Mouse (Mus musculus) thymus, adult 18-20 months (tissue): Measurements from ENCODE around the gene Nfe2l1.

Experiments used
- DNase-seq, 2 experiments: peaks; one replicate each; pipeline ENCODE4 v3.0.0; 2022; ENCODE audit warnings: mixed read lengths in 2 of 2

Nfe2l1 gene

DNA sequence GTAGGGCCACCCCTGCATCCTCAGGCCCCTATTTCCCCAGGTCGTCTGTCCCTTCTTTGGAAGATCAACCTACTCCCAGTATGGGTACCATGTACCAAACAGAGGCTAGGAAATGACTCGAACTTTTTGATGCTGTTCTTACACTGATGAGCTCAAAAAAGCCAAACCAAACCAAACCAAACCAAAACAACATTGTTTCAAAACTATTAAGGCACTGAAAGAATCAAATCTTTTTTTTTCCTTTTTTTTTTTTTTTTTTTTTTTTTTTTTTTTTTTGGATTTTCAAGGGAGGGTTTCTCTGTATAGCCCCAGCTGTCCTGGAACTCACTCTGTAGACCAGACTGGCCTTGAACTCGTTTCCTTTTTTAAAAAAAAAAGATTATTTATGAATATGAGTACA is 13.9 kb upstream of the Nfe2l1 start:
- DNase-seq = no peak

DNA sequence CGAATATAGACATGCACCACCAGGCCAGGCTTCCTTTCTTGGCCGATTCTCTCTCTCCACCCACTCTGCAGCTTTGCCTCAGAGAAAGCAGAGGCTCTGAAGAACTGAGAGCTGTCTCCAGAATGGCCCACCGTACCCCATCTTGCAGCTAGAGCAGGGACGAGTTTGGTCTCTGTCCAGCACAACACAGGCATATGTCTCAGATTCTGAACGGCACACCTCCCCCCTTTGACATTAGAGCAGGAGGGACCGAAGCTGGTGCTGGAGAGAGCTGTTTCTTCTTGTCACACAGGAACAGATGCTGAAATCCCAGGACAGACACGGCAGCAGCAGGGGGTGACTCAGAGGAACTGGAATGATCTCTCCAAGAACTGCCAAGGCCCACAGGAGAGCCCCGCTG is 10.5 kb upstream of the Nfe2l1 start:
- DNase-seq = no peak

DNA sequence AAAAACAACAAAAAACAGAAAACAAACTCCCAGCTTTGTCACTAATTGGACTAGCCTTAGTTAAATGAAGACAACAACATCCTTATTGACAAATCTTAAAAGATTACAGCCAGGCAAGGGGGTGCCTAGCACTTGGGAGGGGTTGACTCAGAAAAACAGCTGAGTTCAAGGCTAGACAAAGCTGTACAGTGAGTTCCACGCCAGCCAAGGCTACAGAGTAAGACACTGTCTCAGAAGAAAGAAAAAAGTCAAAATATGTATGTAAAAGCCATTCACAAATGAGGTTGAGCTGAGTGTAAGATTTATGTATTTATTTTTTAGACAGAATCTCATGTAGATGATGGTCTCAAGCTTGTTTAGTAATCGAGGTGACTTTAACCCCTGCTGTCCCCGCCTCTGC is 10.1 kb upstream of the Nfe2l1 start:
- no peak for DNase-seq

DNA sequence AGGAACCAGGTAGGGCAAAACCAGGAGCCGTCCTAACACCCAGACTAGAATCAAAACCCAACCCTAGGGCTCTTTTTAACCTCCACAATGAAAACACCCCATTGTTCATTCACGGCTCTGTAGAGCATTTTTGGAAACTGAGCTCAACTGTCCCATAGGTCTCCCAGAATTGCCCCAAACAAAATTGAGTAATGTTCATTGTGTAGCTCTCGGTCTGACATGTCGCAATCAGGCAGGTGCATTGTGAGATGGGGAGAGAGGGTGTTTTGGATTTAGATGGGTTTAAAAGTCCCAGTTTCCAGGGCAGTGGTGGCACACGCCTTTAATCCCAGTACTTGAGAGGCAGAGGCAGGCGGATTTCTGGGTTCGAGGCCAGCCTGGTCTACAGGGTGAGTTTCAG is 9.7 kb upstream of the Nfe2l1 start:
- no peak for DNase-seq

DNA sequence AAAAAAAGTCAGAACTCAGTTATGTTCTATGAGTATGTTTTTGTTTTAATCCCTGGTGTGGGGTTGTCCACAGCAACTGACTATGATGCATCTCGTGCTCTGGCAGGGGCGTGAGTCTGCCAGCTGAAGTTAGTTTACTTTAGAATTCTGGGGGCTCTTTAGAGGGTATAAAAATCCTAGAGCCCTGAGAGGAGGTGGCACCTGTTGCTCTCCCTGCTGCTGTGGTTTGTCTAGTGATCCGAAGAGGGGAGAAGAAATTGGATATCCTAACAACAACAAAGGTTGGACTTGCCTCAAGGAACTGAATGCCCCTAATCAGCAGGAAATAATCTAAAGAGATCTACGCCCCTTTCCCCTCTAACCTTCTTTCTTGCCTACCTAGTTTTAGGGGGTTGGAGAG is 8.6 kb upstream of the Nfe2l1 start:
- DNase-seq = no peak

DNA sequence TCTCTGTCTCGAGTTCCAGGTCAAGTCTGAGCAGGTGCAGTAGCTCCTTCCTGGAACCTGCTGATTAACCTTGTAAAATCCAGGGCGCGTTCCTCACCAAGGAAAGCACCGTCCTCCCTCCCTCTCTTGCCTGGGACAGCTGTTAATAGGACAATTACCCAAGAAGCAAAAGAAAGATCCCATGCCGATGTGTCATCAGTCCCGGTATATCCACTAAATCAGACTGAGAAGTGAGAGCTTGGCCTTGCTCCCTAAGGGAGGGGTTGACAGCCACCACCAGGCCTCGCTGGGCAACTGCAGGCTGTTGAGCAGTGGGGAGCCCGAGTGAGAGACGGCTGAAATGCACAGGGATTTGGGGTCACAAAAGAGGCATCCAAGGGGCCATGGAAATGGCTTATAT is 7.5 kb upstream of the Nfe2l1 start:
- no peak for DNase-seq

DNA sequence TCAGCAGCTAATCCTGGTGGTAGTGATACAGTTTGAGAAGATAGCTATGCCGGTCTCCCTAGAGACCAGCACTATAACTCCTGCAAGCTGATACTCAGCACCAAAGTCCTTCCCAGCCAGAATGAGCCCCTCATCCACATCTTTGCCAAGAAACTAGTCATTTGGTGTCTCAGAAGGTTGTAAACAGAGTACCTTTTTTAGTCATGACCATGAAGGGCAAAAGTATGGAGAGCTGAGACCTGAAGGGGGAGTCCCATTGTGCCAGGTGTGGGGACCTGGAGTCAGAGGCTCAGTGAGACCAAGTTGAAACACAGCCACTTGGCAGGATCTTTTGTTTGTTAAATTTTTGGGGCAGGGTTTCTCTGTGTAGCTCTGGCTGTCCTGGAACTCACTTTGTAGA is 4.4 kb upstream of the Nfe2l1 start:
- no peak for DNase-seq

DNA sequence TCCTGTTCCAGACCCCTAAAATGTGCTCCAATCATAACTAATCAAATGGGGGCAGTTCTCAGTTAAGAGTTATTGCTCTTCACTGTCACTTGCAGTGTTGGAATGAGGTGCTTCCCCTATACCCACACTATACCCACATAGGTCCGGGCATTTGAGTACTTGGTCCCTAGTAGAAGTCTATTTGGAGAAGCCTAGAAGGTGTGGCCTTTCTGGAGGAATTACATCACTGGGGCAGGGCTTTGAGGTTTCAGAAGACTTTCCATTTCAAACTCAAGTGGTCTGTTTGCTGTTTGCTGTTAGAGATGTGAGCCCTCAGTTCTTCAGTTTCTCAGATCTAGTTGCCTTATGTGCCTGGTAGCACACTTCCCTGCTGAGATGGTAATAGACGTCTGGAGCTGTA is 3.2 kb upstream of the Nfe2l1 start:
- no peak for DNase-seq

DNA sequence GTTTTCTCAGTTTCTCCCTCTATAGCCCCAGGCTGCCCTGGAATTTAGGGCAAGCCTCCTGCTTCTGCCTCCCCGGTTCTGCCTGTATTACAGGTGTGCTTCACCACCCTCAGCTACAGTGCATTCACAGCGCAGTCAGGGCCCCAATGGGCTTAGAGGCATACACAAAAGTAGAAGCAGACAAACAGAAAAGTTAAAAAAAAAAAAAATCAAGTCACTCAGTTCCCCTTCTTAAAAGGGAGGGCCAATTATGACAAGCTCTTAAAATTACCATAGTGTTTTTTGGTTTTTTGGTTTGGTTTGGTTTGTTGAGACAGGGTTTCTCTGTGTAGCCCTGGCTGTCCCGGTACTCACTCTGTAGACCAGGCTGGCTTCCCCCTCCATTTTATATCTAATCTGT is 2.8 kb upstream of the Nfe2l1 start:
- no peak for DNase-seq

DNA sequence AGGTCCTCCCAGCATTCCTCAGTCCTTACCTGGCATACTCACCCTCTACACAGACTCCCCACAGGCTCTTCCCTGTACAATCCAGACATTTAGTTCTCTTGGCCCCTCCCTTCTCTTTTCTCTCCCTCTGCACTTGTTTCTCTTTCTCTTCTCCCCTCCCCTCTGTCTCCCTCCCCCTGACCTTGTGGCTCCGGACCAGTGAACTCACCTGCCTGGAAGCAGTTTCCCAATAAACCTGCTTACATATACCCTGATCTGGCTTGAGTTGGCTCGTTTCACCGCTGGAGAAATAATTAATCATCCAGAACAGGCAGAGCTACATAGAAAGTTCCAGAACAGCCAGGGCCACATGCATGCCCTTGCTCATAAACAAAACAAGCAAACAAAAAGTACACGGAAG is 1.7 kb upstream of the Nfe2l1 start:
- DNase-seq = no peak

DNA sequence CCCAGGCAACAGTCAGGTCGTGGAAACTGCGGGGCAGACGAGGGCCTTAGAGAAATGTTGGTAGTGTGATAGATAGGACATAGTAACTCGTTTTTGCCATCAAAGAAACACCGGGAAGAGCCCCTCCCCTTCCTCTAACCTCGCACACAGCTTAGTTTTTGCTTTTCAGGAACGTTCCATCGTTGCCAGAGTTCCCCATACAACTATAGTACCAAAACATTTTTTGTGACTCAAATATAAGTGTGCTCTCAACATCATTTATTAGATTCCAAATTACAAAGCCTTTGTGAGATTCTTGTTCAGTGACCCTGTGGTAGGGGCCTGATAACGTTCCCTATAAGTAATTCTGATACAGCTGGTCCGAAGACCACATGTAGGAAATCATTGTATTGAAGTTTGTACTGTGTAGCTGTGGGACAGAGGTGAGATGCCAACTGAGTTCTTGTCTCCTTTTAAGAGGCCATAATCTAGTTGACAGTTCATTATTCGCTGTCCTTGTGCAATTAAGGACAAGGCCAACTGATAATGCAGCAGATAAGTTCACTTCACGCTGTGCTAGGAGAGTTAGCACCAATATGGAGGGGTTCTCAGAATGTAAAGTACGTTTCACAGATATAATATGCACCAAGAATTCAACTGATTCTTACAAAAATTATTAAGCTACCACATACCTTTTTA is 910 bp upstream of the Nfe2l1 start:
- DNase-seq = no peak

DNA sequence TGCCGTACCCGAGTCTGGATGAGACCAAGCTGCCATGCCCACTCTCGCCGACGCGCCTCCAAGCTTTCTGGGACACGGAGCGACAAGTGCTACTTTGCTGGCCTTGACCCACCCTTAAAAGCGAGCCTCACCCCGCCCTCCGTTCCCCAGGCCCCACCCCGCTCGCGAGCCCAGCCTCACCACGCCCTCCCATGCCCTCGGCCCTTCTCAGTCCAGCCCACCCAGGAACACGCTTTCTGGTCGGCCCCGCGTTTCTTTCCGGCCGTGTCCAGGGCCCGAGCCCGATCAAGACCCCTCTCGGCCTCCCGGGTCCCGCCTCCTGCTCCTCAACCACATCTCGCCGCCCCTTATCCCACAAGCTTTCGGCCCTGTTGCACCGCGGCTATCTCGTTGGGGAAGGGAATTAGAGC is 360 bp downstream of the Nfe2l1 start:
- DNase-seq = peak; percentile 64 to 73

DNA sequence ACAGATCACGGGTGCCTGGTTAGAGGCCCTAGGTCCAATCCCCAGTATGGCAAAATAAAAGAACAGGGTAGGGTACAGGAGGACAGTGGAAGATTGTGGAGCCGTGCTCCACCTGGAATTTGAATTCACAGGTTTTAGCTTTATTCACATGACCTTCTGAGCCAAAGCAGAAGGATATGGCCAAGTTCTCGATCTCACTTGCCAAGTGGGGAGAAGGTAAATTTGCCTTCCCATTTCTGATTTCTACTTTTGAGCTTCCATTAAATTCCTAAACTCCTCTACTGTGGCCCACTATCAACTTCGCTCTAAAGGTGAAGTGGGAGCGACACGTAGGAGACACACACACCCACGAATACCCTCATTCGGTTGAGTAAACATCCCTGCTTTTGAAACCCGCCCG is 887 bp downstream of the Nfe2l1 start:
- no peak for DNase-seq

DNA sequence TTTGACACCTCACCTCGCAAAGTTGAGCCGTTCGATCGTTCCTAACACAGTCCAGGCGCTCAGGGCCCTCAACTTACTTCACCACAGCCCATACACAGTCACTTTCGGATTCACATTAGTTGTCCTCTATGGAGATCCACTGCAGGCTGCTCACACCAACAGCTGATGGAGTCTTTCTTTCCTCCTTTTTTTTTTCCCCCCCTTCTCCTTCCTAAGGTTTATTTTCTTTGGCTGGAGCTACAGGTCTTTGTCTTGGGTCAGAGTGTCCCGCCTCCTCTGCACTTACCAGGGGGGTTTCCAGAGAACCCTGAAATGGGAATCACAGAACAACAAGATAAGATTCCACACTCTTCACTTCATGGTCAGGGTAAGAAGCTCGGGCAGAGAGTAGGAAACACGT is 1.9 kb downstream of the Nfe2l1 start:
- DNase-seq = no peak

DNA sequence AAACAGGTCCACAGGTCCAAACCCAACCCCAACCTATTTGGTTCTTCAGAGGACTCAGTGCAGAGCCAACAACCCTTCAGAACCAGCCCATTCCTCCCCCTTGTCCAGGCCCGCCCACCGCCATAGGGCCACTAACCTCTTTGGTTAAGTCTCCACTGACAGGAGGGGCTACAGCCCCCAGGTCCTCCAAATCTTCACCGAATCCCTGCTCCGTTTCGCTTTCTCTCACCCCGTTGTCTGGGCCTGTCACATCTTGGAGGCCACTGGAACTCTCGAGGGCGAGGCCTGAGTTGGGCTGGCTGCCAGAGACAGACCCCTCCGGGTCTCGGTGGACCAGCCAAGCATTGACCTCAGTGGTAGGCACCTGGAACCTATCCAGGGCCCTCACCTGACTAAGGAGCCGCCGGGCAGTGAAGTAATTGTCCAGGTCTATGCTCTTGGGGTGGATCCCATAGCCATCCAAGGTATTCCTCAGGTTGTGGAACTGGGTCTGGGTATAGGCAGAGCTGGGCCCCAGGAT is 2.6 kb downstream of the Nfe2l1 start:
- no peak for DNase-seq

DNA sequence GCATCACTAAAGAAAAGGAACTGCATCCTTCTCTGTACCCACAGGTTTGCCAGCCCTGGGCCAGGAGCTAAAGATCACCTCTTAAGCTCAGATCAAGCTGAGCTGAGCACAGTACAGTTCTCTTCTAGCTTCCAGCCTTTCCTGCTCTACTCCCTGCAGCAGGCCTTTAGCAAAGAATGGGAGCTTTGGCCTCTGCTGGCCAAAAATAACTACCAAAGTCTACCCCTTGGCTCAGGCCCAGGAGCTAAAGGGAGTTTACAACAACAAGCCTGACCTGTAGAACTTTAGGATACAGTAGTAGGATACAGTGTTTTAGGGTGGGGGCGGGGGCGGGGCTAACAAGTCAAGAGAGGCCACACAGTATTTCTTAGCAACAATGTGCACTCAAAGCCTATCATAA is 3.3 kb downstream of the Nfe2l1 start:
- no peak for DNase-seq

DNA sequence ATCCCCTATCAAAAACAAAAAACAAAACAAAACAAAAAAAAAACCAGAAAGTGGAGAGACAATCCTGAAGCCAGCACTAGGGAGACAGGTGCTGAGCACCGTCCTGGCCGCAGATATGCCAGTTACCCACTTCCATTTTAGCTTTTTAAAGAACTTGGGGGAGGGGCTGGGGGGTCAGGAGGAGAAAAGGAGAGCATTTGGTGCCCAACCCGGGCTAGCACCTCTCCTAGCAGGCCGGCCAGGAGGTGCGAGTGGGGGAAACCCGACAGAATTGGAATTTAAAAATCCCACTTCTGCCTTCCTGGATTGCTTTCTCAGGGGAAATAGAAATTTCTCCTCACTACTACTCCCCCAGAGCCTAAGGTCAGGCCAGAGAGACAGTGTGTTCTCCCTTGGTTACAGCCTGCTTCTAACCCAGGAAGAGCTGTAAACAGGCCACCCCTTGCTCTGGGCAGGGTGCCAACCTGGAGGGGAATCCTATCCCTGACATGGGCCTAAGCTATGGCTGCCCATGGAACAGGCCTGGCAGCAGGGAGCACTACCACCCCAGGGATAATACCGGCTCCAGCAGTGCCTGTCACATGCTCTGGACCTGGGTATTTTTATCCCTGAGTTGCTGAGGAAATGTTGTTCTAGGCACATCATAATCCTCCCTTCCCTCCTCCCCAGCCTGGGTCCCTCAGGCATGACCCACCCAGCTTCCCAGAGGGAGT is 4.8 kb downstream of the Nfe2l1 start:
- peak in 1 of 2 experiments; percentile 19 for DNase-seq

DNA sequence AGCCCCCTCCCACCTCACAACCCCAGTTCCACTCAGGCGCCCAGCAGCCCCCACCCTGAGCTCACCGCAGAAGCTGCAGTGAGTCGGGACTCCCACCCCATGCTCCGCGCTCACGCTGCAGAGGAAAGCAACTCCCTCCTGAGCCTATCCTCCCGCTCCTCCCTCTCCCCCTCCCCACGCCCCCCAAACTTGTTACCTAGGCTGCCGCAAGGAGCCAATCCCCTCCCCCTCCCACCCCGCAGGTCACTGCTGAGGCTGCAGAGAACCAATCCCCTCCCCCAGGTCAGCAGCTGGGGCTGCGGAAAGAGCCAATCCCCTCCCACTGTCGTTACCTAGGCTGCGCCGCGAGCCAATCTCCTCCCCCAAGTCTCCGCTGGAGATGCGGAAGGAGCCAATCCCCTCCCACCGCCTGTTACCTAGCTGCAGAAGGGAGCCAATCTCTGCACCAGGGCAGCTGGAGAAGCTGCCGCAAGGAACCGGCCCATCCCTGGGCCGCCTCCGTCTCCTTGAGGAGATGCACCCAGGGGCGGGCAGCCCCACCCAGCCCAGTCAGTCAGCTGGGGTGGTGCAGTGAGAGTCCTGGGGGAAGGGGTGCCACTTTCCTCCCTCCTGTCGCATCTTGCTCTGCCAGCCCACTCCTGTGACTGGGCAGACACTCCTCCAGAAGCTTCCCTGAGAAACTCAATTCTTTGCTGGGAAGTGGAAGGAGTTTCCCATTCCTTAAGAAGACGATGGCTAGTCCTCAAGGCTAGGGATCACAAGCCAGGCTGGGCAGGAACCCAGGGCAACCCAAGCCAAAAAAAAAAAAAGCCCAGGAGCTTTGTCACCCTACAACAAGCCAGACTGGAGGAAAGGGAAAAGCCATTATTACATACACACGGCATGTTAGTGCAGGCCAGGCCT is 5.6 kb downstream of the Nfe2l1 start:
- peak; percentile 88 to 92 for DNase-seq

DNA sequence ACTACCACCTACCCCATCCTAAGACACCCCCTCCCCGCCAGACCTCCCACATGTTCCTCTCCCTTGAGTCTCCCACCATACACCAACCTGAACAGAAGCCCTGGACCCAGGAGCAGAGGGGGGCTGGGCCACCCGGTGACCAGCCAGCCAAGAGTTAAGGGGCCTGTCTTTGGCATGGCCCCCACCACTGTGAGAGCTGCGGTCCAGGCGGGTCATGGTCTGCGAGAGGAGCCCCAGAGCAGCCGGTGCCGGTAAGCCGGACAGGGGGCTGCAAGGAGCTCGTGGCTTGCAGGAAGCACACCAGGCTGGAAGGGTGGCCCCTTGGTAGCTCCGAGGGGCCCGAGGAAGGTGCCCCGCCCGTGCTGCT is 6.3 kb downstream of the Nfe2l1 start:
- DNase-seq = no peak

DNA sequence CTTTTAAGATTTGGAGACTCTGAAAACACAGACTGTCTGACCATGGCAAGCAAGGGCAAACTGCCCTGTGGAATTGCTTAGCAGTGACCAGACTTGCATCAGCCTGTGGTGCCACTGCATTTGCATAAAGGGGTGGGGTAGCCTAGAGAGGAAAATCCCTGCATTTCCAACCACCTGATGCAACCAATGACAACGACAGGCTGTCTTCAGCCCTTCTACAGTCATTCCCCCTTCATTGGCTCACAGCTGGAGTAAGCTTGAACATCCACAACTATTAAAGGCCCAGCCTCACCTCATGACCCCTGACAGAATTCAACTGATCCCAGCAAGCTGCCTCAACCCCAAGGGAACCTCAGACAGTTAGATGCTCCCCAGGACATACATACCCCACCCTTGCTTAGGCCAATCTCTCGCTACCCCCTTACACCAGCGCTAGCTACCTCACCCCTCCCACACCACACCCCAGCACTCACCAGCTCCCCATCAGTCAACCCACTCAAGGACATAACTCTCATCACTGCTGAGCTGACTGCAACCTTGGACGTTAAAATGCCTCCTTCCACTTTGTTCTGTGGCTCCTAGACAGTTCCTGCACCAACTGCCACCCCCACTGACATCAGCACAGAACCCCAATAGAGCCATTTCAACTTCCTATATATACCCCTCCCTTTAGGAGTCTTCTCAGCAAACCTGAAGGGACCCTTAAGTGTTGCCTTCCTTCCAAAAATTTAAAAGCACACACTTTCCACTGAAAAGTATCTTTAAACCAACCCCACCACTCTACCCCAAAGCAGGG is 6.9 kb downstream of the Nfe2l1 start:
- DNase-seq = no peak

DNA sequence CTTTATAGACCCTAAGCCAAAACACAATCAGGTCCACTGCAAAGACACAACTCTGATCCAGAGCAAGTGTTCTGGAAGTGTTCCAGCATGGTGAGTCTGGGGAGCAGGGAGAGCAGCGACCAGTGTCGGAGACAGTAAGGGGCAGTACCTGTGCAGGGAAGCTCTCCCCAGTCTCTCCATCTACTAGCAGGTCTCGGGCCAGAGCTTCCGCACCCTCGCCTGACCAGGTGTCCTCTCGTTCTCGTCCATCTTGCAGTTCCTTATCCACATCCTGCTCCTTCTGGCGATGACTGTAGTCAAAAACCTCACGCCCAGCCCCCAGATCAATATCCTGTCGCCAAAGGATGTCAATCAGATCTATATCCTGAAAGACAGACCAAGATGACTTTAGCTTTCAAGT is 7.8 kb downstream of the Nfe2l1 start:
- DNase-seq = no peak

DNA sequence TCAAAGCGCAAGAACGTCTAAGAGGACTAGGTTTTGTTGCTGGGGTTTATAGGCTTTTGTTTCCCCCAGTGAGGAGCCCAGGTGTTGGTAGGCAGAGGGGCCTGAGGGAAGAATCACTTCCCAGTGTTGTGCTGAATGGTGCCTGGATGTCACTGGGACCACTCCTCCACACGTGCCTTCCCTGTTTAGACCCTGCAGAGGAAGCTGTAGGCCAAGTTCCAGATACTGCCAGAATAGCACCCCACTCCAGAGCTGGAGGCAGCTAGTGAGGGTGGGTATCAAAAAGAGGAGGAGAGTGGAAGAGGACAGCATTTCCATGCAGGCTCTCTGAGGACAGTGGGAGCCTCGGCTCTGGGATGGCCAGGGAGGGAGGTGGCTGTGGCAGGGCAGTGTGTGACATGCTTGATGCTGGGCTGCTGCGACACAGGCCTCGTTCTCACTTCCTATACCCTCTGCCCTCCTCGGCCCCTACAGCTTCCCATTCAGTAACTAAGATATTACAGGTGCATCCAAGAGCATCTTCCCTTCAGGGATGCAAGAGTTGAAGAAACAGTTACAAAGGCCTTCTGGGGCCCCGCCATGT is 11.5 kb downstream of the Nfe2l1 start:
- DNase-seq = no peak
